Mouse (Mus musculus) MN1 (cell line): Measurements from ENCODE around the gene Krt1.

Source experiments
- DNase-seq: peaks from one replicate; pipeline ENCODE4 v3.0.0-alpha.2; 2016; ENCODE audit warnings: low spot score

The Krt1 gene

GRCm38 (mm10) chr15:101850694-101851093 lies at the start of gene Krt1:
Gene Krt1 (minus strand): TSS chr15:101850794.
- DNase-seq, result no peak

GRCm38 (mm10) chr15:101895216-101895615 lies 44.6 kb upstream of the Krt1 start:
- DNase-seq, result no peak

GRCm38 (mm10) chr15:101892820-101893219 lies 42.2 kb upstream of the Krt1 start, which contains the start of gene Krt76:
Gene Krt76 (minus strand): TSS chr15:101892920.
- DNase-seq, result no peak

GRCm38 (mm10) chr15:101879776-101880175 lies 29.2 kb upstream of the Krt1 start:
- DNase-seq, result no peak

- no peak for DNase-seq
These were observed 27.4 kb upstream of the Krt1 start for GRCm38 (mm10) chr15:101878041-101878440.

GRCm38 (mm10) chr15:101874383-101874782 lies 23.8 kb upstream of the Krt1 start:
- no peak for DNase-seq

- no peak for DNase-seq
These were observed 22.6 kb upstream of the Krt1 start for GRCm38 (mm10) chr15:101873231-101873630.

- no peak for DNase-seq
These were observed 18.8 kb upstream of the Krt1 start, which contains the start of gene Krt77 for GRCm38 (mm10) chr15:101869431-101869830. Gene Krt77 (minus strand): TSS chr15:101869705.

- DNase-seq, result no peak
These were observed 16.2 kb upstream of the Krt1 start for GRCm38 (mm10) chr15:101866754-101867153.

- DNase-seq, result no peak
These were observed 10.0 kb upstream of the Krt1 start for GRCm38 (mm10) chr15:101860421-101861130.

GRCm38 (mm10) chr15:101859735-101860170 lies 9.2 kb upstream of the Krt1 start:
- DNase-seq, result no peak

- DNase-seq, result no peak
These were observed 8.3 kb upstream of the Krt1 start for GRCm38 (mm10) chr15:101858673-101859425.

- DNase-seq, result no peak
These were observed 6.1 kb upstream of the Krt1 start for GRCm38 (mm10) chr15:101856696-101857095.

- no peak for DNase-seq
These were observed 5.1 kb upstream of the Krt1 start for GRCm38 (mm10) chr15:101855732-101856131.

- DNase-seq, result no peak
These were observed 3.7 kb upstream of the Krt1 start for GRCm38 (mm10) chr15:101854294-101854693.

- DNase-seq, result no peak
These were observed 2.0 kb upstream of the Krt1 start for GRCm38 (mm10) chr15:101852571-101852970.

- no peak for DNase-seq
These were observed 4.6 kb downstream of the Krt1 start for GRCm38 (mm10) chr15:101845971-101846403.

- no peak for DNase-seq
These were observed 7.4 kb downstream of the Krt1 start for GRCm38 (mm10) chr15:101843192-101843591.

- no peak for DNase-seq
These were observed 15.7 kb downstream of the Krt1 start for GRCm38 (mm10) chr15:101834784-101835328.

- no peak for DNase-seq
These were observed 17.5 kb downstream of the Krt1 start for GRCm38 (mm10) chr15:101833131-101833530.

- DNase-seq, result no peak
These were observed 21.2 kb downstream of the Krt1 start for GRCm38 (mm10) chr15:101829441-101829840.

- no peak for DNase-seq
These were observed 28.8 kb downstream of the Krt1 start for GRCm38 (mm10) chr15:101821786-101822185.

- DNase-seq, result no peak
These were observed 32.7 kb downstream of the Krt1 start, which contains the start of gene Krt2 for GRCm38 (mm10) chr15:101817875-101818274. Gene Krt2 (minus strand): TSS chr15:101818169.
